Mouse (Mus musculus): ENCODE results near the gene C330021F23Rik. TPM values are rescaled to one million over a fixed set of nuclear protein-coding genes. Genes with fewer than 3 reads are reported as not detected.

Gene C330021F23Rik
- polyA plus RNA-seq, 2 experiments: 0.36 to 0.41 TPM

DNA sequence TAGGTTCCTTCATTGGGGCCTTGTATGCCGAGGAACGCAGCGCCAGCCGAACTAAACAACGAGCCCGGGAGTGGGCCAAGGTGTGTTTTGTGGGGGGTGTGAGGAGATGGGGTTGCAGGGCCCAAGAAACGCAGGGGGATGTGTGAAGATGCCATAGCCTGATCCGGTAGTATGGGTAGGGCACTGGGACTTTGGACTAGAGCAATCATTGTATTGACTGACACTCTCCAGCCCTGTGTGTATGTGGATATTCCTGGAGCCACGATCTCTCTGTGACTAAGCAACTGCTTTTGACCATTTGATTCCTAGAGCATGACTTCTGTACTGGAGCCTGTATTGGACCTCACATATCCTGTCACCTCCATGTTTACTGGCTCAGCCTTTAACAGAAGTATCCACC, 30.9 kb upstream of the C330021F23Rik start:
- no peak for TF ChIP-seq POLR2A (IDR thresholded peaks at IDR 0.05; ENCODE audit: borderline replicate concordance, extremely low read depth, insufficient read depth, insufficient read length)
- Histone ChIP-seq H3K4me2 (replicated peaks; ENCODE audit: low read depth, low read length, severe bottlenecking) (no peak overlapping the region), H3K4me1 (ENCODE audit: control insufficient read depth, insufficient read depth, low read length) (no peaks in the 10 kb centered on the region), H3K27ac (replicated peaks; ENCODE audit: low read depth, low read length) (no peak overlapping the region), H3K9ac (ENCODE audit: low read depth, low read length, severe bottlenecking) (no peak overlapping the region), H3K27me3 (ENCODE audit: control insufficient read depth, insufficient read depth, low read length) (no peaks in the 10 kb centered on the region), H3K9me3 (ENCODE audit: control insufficient read depth, low read length) (no peaks in the 10 kb centered on the region), H3K4me3 (replicated peaks; ENCODE audit: low read length) (no peak overlapping the region), H3K36me3 (ENCODE audit: control insufficient read depth, insufficient read depth, low read length) (peaks cover 68% of the 10 kb centered on the region)
- no peak for DNase-seq (ENCODE audit: low spot score)
- WGBS: 92% methylated on average over 9 of the region's 9 CpGs
- ATAC-seq (ENCODE audit: low FRiP score, low read depth): no peak

DNA sequence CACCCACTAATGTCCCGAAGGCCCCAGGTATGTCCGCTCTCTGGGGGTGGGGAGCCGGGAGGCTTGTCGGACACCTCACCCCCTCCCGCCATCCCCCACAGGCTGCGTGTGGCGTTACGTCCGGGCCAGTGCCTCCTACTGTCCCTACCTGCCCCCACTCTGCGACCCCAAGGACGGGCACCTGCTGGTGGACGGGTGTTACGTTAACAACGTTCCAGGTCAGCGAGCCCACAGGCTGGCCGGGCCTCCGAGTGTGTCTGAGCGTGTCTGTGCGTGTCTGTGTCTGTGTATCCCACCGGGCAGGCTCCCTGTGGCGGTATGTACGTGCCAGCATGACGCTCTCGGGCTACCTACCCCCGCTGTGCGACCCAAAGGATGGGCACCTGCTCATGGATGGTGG, 30.1 kb upstream of the C330021F23Rik start:
- no peak overlapping the region for H3K4me3 ChIP-seq (replicated peaks; ENCODE audit: low read length)
- no peak for DNase-seq (ENCODE audit: low spot score)
- no peaks in the 10 kb centered on the region for H3K4me1 ChIP-seq (ENCODE audit: control insufficient read depth, insufficient read depth, low read length)
- no peaks in the 10 kb centered on the region for H3K27me3 ChIP-seq (ENCODE audit: control insufficient read depth, insufficient read depth, low read length)
- H3K9ac ChIP-seq (ENCODE audit: low read depth, low read length, severe bottlenecking): no peak overlapping the region
- H3K36me3 ChIP-seq (ENCODE audit: control insufficient read depth, insufficient read depth, low read length): peaks cover 68% of the 10 kb centered on the region
- 93% methylated on average over 25 of the region's 26 CpGs for WGBS
- TF ChIP-seq POLR2A (IDR thresholded peaks at IDR 0.05; ENCODE audit: borderline replicate concordance, extremely low read depth, insufficient read depth, insufficient read length): no peak
- H3K27ac ChIP-seq (replicated peaks; ENCODE audit: low read depth, low read length): no peak overlapping the region
- no peak overlapping the region for H3K4me2 ChIP-seq (replicated peaks; ENCODE audit: low read depth, low read length, severe bottlenecking)
- ATAC-seq (ENCODE audit: low FRiP score, low read depth): no peak
- H3K9me3 ChIP-seq (ENCODE audit: control insufficient read depth, low read length): no peaks in the 10 kb centered on the region

DNA sequence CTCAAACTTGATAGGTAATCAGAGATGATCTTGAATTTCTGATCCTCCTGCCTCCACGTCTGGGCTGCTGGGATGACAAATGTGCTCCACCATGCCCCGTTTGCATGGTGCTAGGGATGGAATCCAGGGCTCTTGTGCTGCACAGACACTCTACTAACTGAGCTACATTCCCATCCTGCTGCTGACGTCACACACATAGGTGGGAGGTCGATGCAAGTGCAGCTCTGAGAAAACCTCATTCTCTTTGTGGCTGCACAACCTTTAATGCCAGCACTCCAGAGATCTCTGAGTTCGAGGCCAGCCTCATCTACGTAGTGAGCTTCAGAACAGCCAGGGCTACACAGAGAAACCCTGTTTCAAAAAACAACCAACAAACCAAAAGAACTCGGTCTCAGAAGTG, 28.6 kb upstream of the C330021F23Rik start:
- no peak overlapping the region for H3K9ac ChIP-seq (ENCODE audit: low read depth, low read length, severe bottlenecking)
- H3K27me3 ChIP-seq (ENCODE audit: control insufficient read depth, insufficient read depth, low read length): no peaks in the 10 kb centered on the region
- WGBS: 90% methylated on average over 7 of the region's 7 CpGs
- no peak for DNase-seq (ENCODE audit: low spot score)
- TF ChIP-seq POLR2A (IDR thresholded peaks at IDR 0.05; ENCODE audit: borderline replicate concordance, extremely low read depth, insufficient read depth, insufficient read length): no peak
- no peaks in the 10 kb centered on the region for H3K9me3 ChIP-seq (ENCODE audit: control insufficient read depth, low read length)
- no peak overlapping the region for H3K4me3 ChIP-seq (replicated peaks; ENCODE audit: low read length)
- no peak overlapping the region for H3K4me2 ChIP-seq (replicated peaks; ENCODE audit: low read depth, low read length, severe bottlenecking)
- ATAC-seq (ENCODE audit: low FRiP score, low read depth): no peak
- no peak overlapping the region for H3K27ac ChIP-seq (replicated peaks; ENCODE audit: low read depth, low read length)
- H3K36me3 ChIP-seq (ENCODE audit: control insufficient read depth, insufficient read depth, low read length): peaks cover 83% of the 10 kb centered on the region
- no peaks in the 10 kb centered on the region for H3K4me1 ChIP-seq (ENCODE audit: control insufficient read depth, insufficient read depth, low read length)

DNA sequence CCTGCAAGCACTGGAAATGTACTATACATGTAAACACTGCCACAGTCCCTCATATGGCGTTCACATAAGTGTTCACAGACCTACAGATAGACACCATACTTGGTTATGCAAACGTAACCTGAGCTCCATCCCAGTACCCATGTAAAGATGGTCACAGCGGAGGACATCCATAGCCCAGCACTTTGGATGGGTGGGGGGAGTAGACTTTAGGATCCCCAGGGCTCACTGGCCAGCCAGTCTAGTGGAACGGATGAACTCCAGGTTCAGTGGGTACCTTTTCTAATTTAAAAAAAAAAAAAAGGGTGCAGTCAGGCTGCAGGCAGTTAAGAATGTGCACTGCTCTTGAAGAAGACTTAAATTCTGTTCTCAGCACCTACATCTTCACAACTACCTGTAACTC, 27.7 kb upstream of the C330021F23Rik start:
- no peaks in the 10 kb centered on the region for H3K9me3 ChIP-seq (ENCODE audit: control insufficient read depth, low read length)
- H3K27me3 ChIP-seq (ENCODE audit: control insufficient read depth, insufficient read depth, low read length): no peaks in the 10 kb centered on the region
- no peak overlapping the region for H3K4me2 ChIP-seq (replicated peaks; ENCODE audit: low read depth, low read length, severe bottlenecking)
- H3K4me1 ChIP-seq (ENCODE audit: control insufficient read depth, insufficient read depth, low read length): no peaks in the 10 kb centered on the region
- TF ChIP-seq POLR2A (IDR thresholded peaks at IDR 0.05; ENCODE audit: borderline replicate concordance, extremely low read depth, insufficient read depth, insufficient read length): no peak
- no peak overlapping the region for H3K27ac ChIP-seq (replicated peaks; ENCODE audit: low read depth, low read length)
- DNase-seq (ENCODE audit: low spot score) (no peak), ATAC-seq (ENCODE audit: low FRiP score, low read depth) (no peak)
- H3K9ac ChIP-seq (ENCODE audit: low read depth, low read length, severe bottlenecking): no peak overlapping the region
- WGBS: 92% methylated on average over 4 of the region's 4 CpGs
- no peak overlapping the region for H3K4me3 ChIP-seq (replicated peaks; ENCODE audit: low read length)
- H3K36me3 ChIP-seq (ENCODE audit: control insufficient read depth, insufficient read depth, low read length): peaks cover 89% of the 10 kb centered on the region

DNA sequence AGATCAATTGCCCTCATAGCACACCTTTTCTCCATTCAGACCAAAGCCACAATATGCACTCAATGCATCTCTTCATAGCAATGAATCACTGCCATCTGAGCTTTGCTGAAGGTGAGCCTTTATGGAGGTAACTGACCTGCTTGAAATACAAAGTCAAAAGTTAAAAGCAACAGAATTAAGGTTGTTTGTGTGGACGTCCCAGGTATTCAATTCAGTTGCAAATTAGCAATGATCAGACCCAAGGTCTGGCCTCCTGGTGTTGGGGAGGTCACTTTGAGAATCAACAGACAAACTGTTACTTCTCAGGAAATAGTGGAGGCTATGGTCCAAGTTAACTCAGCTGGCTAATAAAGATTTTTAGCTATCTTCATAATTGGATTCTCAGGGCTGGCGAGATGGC, 21.3 kb upstream of the C330021F23Rik start:
- no peak overlapping the region for H3K4me2 ChIP-seq (replicated peaks; ENCODE audit: low read depth, low read length, severe bottlenecking)
- no peaks in the 10 kb centered on the region for H3K27me3 ChIP-seq (ENCODE audit: control insufficient read depth, insufficient read depth, low read length)
- DNase-seq (ENCODE audit: low spot score) (no peak), ATAC-seq (ENCODE audit: low FRiP score, low read depth) (no peak)
- H3K4me1 ChIP-seq (ENCODE audit: control insufficient read depth, insufficient read depth, low read length): no peaks in the 10 kb centered on the region
- no peaks in the 10 kb centered on the region for H3K9me3 ChIP-seq (ENCODE audit: control insufficient read depth, low read length)
- 81% methylated on average over 2 of the region's 2 CpGs for WGBS
- H3K36me3 ChIP-seq (ENCODE audit: control insufficient read depth, insufficient read depth, low read length): peaks cover 29% of the 10 kb centered on the region
- no peak overlapping the region for H3K9ac ChIP-seq (ENCODE audit: low read depth, low read length, severe bottlenecking)
- H3K27ac ChIP-seq (replicated peaks; ENCODE audit: low read depth, low read length): no peak overlapping the region
- no peak for TF ChIP-seq POLR2A (IDR thresholded peaks at IDR 0.05; ENCODE audit: borderline replicate concordance, extremely low read depth, insufficient read depth, insufficient read length)
- no peak overlapping the region for H3K4me3 ChIP-seq (replicated peaks; ENCODE audit: low read length)

DNA sequence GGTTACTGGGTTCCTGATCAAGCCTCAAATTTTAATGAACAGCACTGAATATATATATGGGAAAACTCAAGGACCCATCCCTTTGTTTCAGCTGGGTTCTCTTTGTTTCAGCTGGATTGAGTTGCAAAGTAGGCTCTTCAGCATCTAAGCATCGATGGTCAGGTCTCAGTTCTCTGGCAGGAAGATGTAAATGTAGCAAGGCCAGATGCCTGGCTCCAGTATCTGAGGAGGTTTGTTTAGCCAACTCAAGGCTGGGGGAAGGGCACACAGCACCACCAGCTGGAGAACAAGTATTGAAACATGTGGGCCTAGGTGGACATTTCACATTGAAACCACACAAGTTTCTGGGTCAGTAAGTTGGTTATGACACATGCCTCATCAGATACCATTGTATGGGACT, 15.6 kb upstream of the C330021F23Rik start:
- no peak for DNase-seq (ENCODE audit: low spot score)
- 83% methylated on average over 1 of the region's 1 CpGs for WGBS
- H3K4me1 ChIP-seq (ENCODE audit: control insufficient read depth, insufficient read depth, low read length): no peaks in the 10 kb centered on the region
- H3K4me2 ChIP-seq (replicated peaks; ENCODE audit: low read depth, low read length, severe bottlenecking): no peak overlapping the region
- H3K27me3 ChIP-seq (ENCODE audit: control insufficient read depth, insufficient read depth, low read length): no peaks in the 10 kb centered on the region
- ATAC-seq (ENCODE audit: low FRiP score, low read depth): no peak
- TF ChIP-seq POLR2A (IDR thresholded peaks at IDR 0.05; ENCODE audit: borderline replicate concordance, extremely low read depth, insufficient read depth, insufficient read length): no peak
- H3K36me3 ChIP-seq (ENCODE audit: control insufficient read depth, insufficient read depth, low read length): no peaks in the 10 kb centered on the region
- H3K27ac ChIP-seq (replicated peaks; ENCODE audit: low read depth, low read length): no peak overlapping the region
- no peak overlapping the region for H3K9ac ChIP-seq (ENCODE audit: low read depth, low read length, severe bottlenecking)
- H3K4me3 ChIP-seq (replicated peaks; ENCODE audit: low read length): no peak overlapping the region
- H3K9me3 ChIP-seq (ENCODE audit: control insufficient read depth, low read length): no peaks in the 10 kb centered on the region

All from limb, embryonic 14.5 days (tissue).